Mouse (Mus musculus) yolk sac, embryonic 10.5 days (tissue): ENCODE data around the gene Nhlrc3.

Source experiments
- DNase-seq: peaks from one replicate; pipeline ENCODE4 v3.0.0-alpha.2; 2017; ENCODE audit warnings: low spot score

The Nhlrc3 gene

GRCm38 (mm10) chr3:53463046-53463764 is at the start of gene Nhlrc3, which contains the start of gene Proser1:
TSS of gene Nhlrc3 (minus strand) at chr3:53463332.
TSS of gene Proser1 (plus strand) at chr3:53463666.
- peak; percentile 93 for DNase-seq

GRCm38 (mm10) chr3:53502428-53502827 is 39.3 kb upstream of the Nhlrc3 start:
- no peak for DNase-seq

GRCm38 (mm10) chr3:53498351-53498905 is 35.3 kb upstream of the Nhlrc3 start:
- peak; percentile 30 for DNase-seq

GRCm38 (mm10) chr3:53488353-53488752 is 25.2 kb upstream of the Nhlrc3 start, which contains the start of gene Stoml3:
TSS of gene Stoml3 (plus strand) at chr3:53488653.
- DNase-seq = no peak

- peak; percentile 43 for DNase-seq
These were observed 24.0 kb upstream of the Nhlrc3 start for GRCm38 (mm10) chr3:53486996-53487576.

GRCm38 (mm10) chr3:53486561-53486960 is 23.4 kb upstream of the Nhlrc3 start:
- DNase-seq = no peak

- no peak for DNase-seq
These were observed 20.4 kb upstream of the Nhlrc3 start for GRCm38 (mm10) chr3:53483414-53484059.

- no peak for DNase-seq
These were observed 15.4 kb upstream of the Nhlrc3 start for GRCm38 (mm10) chr3:53478419-53479046.

GRCm38 (mm10) chr3:53477468-53477867 is 14.3 kb upstream of the Nhlrc3 start:
- DNase-seq = no peak

- DNase-seq = no peak
These were observed 12.8 kb upstream of the Nhlrc3 start for GRCm38 (mm10) chr3:53475889-53476288.

GRCm38 (mm10) chr3:53474179-53474578 is 11.0 kb upstream of the Nhlrc3 start:
- DNase-seq = no peak

GRCm38 (mm10) chr3:53472061-53472460 is 8.9 kb upstream of the Nhlrc3 start:
- DNase-seq = no peak

GRCm38 (mm10) chr3:53469650-53470049 is 6.5 kb upstream of the Nhlrc3 start:
- no peak for DNase-seq

- no peak for DNase-seq
These were observed 4.2 kb upstream of the Nhlrc3 start for GRCm38 (mm10) chr3:53467356-53467755.

GRCm38 (mm10) chr3:53466481-53466880 is 3.3 kb upstream of the Nhlrc3 start:
- DNase-seq = no peak

GRCm38 (mm10) chr3:53465330-53465729 is 2.2 kb upstream of the Nhlrc3 start:
- no peak for DNase-seq

GRCm38 (mm10) chr3:53464146-53464698 is 1.1 kb upstream of the Nhlrc3 start:
- no peak for DNase-seq

GRCm38 (mm10) chr3:53463765-53464114 is 608 bp upstream of the Nhlrc3 start:
- DNase-seq = no peak

- DNase-seq = no peak
These were observed 459 bp downstream of the Nhlrc3 start for GRCm38 (mm10) chr3:53462701-53463045.

- DNase-seq = no peak
These were observed 3.0 kb downstream of the Nhlrc3 start for GRCm38 (mm10) chr3:53460106-53460505.

GRCm38 (mm10) chr3:53457750-53458149 is 5.4 kb downstream of the Nhlrc3 start:
- no peak for DNase-seq

GRCm38 (mm10) chr3:53454984-53455383 is 8.1 kb downstream of the Nhlrc3 start:
- DNase-seq = peak; percentile 74
